Mouse (Mus musculus): ENCODE measurements around the gene Tmem199. TPM values are rescaled to one million over a fixed set of nuclear protein-coding genes. Genes with fewer than 3 reads are reported as not detected.

The Tmem199 gene
- total RNA-seq, 2 experiments from 2014 or later = 44.2 to 45.6 TPM

- no peak for DNase-seq (ENCODE audit: low spot score in 2 of 2)
Measured at GRCm38 (mm10) chr11:78528714-78529113, 16.7 kb upstream of the Tmem199 start.

- no peak for DNase-seq (ENCODE audit: low spot score in 2 of 2)
Measured at GRCm38 (mm10) chr11:78524838-78525237, 12.9 kb upstream of the Tmem199 start.

GRCm38 (mm10) chr11:78523241-78523955 lies 11.4 kb upstream of the Tmem199 start:
- DNase-seq (ENCODE audit: low spot score in 2 of 2) = no peak

GRCm38 (mm10) chr11:78522481-78522997 lies 10.6 kb upstream of the Tmem199 start:
- DNase-seq (ENCODE audit: low spot score in 2 of 2) = no peak

- DNase-seq (ENCODE audit: low spot score in 2 of 2) = no peak
Measured at GRCm38 (mm10) chr11:78521880-78522279, 9.9 kb upstream of the Tmem199 start.

- no peak for DNase-seq (ENCODE audit: low spot score in 2 of 2)
Measured at GRCm38 (mm10) chr11:78518931-78519330, 7.0 kb upstream of the Tmem199 start.

GRCm38 (mm10) chr11:78515549-78516325 lies 3.8 kb upstream of the Tmem199 start:
- no peak for DNase-seq (ENCODE audit: low spot score in 2 of 2)

GRCm38 (mm10) chr11:78513106-78513790 lies 1.3 kb upstream of the Tmem199 start:
- DNase-seq (ENCODE audit: low spot score in 2 of 2) = no peak

GRCm38 (mm10) chr11:78509148-78509547 lies 2.8 kb downstream of the Tmem199 start:
- DNase-seq (ENCODE audit: low spot score in 2 of 2) = no peak

- no peak for DNase-seq (ENCODE audit: low spot score in 2 of 2)
Measured at GRCm38 (mm10) chr11:78505430-78505829, 6.5 kb downstream of the Tmem199 start.

GRCm38 (mm10) chr11:78502909-78503650 lies 8.9 kb downstream of the Tmem199 start, which contains the start of gene Sebox:
TSS of gene Sebox (plus strand) at chr11:78503447.
- DNase-seq (ENCODE audit: low spot score in 2 of 2) = no peak

- no peak for DNase-seq (ENCODE audit: low spot score in 2 of 2)
Measured at GRCm38 (mm10) chr11:78501529-78501928, 10.4 kb downstream of the Tmem199 start.

GRCm38 (mm10) chr11:78500623-78501202 lies 11.3 kb downstream of the Tmem199 start:
- no peak for DNase-seq (ENCODE audit: low spot score in 2 of 2)

GRCm38 (mm10) chr11:78499543-78499942 lies 12.4 kb downstream of the Tmem199 start:
- DNase-seq (ENCODE audit: low spot score in 2 of 2) = no peak

- DNase-seq (ENCODE audit: low spot score in 2 of 2) = no peak
Measured at GRCm38 (mm10) chr11:78499004-78499403, 13.0 kb downstream of the Tmem199 start, which contains the start of gene Vtn. TSS of gene Vtn (plus strand) at chr11:78499091.

GRCm38 (mm10) chr11:78497544-78498522 lies 14.1 kb downstream of the Tmem199 start, which contains the start of gene Sarm1:
TSS of gene Sarm1 (minus strand) at chr11:78497754.
- peak; percentile 96 for DNase-seq (ENCODE audit: low spot score in 2 of 2)

GRCm38 (mm10) chr11:78497071-78497541 lies 14.9 kb downstream of the Tmem199 start:
- peak; percentile 42 to 56 for DNase-seq (ENCODE audit: low spot score in 2 of 2)

- DNase-seq (ENCODE audit: low spot score in 2 of 2) = no peak
Measured at GRCm38 (mm10) chr11:78495904-78496303, 16.1 kb downstream of the Tmem199 start.

GRCm38 (mm10) chr11:78490781-78491241 lies 21.2 kb downstream of the Tmem199 start:
- DNase-seq (ENCODE audit: low spot score in 2 of 2) = peak; percentile 53 to 68

Data from left cerebral cortex, adult 18-20 months (tissue).